Mouse (Mus musculus): Measurements from ENCODE around the gene Fat3. TPM values are rescaled to one million over a fixed set of nuclear protein-coding genes. Genes with fewer than 3 reads are reported as not detected.

Fat3 gene
- polyA plus RNA-seq, 1 experiment from 2014 or later, result 6.5 TPM

GRCm38 (mm10) chr9:16063447-16063846, 437.6 kb downstream of the Fat3 start:
- 76% methylated on average over 4 of the region's 4 CpGs for WGBS
- H3K4me1 ChIP-seq (replicated peaks), result no peaks in the 10 kb centered on the region
- DNase-seq (ENCODE audit: low spot score), result no peak

DNA sequence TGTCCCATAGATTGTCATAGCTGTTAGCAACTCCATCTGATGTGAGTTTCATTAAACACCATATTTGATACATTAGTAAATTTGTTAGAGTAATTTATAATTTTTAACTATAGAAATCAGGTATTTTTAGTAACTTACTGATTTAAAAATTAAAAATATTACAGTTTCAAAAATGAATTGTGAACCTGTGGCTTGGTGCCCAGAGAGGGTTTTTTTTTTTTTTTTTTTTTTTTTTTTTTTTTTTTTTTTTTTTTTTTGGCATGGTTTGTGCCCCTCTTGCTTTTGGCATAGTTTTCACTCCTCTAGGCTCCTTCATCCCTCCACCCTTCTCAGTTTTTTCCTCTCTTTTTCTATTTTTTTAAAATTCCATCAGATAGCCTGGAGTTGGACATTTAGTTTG, 438.6 kb downstream of the Fat3 start:
- Histone ChIP-seq H3K4me1 (replicated peaks) (no peaks in the 10 kb centered on the region), H3K4me3 (no peak overlapping the region), H3K9me3 (no peaks in the 10 kb centered on the region), H3K27me3 (ENCODE audit: insufficient read depth, poor library complexity, severe bottlenecking) (no peaks in the 10 kb centered on the region), H3K36me3 (no peaks in the 10 kb centered on the region), H3K27ac (no peak overlapping the region)
- DNase-seq (ENCODE audit: low spot score), result no peak

More at GRCm38 (mm10) chr9:16063447-16063846, 437.6 kb downstream of the Fat3 start:
- Histone ChIP-seq H3K27ac (no peak overlapping the region), H3K4me3 (no peak overlapping the region), H3K27me3 (ENCODE audit: insufficient read depth, poor library complexity, severe bottlenecking) (no peaks in the 10 kb centered on the region), H3K36me3 (no peaks in the 10 kb centered on the region), H3K9me3 (no peaks in the 10 kb centered on the region)

- 92% methylated on average over 2 of the region's 2 CpGs for WGBS
- Histone ChIP-seq H3K27ac (no peak overlapping the region), H3K36me3 (no peaks in the 10 kb centered on the region)
These were observed 454.4 kb downstream of the Fat3 start for GRCm38 (mm10) chr9:16046686-16047085.

DNA sequence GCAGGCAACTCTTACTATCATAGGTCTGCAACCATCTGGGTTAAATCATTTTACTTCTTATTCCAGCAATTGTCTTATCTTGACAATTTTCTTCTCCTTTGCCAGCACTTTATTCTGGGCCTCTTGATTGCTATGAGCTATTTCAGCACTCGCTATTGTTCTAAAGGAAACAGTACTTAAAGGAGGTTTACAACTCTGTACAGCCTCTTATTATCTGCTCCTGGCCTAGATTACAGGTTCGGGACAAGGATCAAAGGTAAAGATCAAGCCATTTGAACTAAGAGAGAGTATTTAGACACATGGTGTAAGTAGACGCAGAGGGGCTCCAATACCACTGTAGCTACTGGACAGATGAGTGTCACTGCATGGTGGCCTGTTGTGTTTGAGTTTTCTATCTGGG, 463.7 kb downstream of the Fat3 start:
- WGBS, result 81% methylated on average over 3 of the region's 3 CpGs

More at GRCm38 (mm10) chr9:16046686-16047085, 454.4 kb downstream of the Fat3 start:
- Histone ChIP-seq H3K9me3 (no peaks in the 10 kb centered on the region; the same call in 1 of the 2 replicates), H3K4me3 (no peak overlapping the region), H3K27me3 (ENCODE audit: insufficient read depth, poor library complexity, severe bottlenecking) (no peaks in the 10 kb centered on the region), H3K4me1 (replicated peaks) (no peaks in the 10 kb centered on the region)
- no peak for DNase-seq (ENCODE audit: low spot score)

GRCm38 (mm10) chr9:16036346-16036745, 464.7 kb downstream of the Fat3 start:
- Histone ChIP-seq H3K9me3 (no peaks in the 10 kb centered on the region), H3K36me3 (no peaks in the 10 kb centered on the region)
- DNase-seq (ENCODE audit: low spot score), result no peak

More for the DNA sequence above, 463.7 kb downstream of the Fat3 start:
- H3K4me1 ChIP-seq (replicated peaks), result no peaks in the 10 kb centered on the region
- DNase-seq (ENCODE audit: low spot score), result no peak
- H3K27me3 ChIP-seq (ENCODE audit: insufficient read depth, poor library complexity, severe bottlenecking), result no peaks in the 10 kb centered on the region
- H3K9me3 ChIP-seq, result no peaks in the 10 kb centered on the region; the same call in 1 of the 2 replicates
- H3K36me3 ChIP-seq, result no peaks in the 10 kb centered on the region
- no peak overlapping the region for H3K4me3 ChIP-seq
- H3K27ac ChIP-seq, result no peak overlapping the region

GRCm38 (mm10) chr9:16029715-16030285, 471.3 kb downstream of the Fat3 start:
- 81% methylated on average over 11 of the region's 11 CpGs for WGBS
- H3K27me3 ChIP-seq (ENCODE audit: insufficient read depth, poor library complexity, severe bottlenecking), result no peaks in the 10 kb centered on the region
- no peaks in the 10 kb centered on the region for H3K36me3 ChIP-seq
- H3K27ac ChIP-seq, result no peak overlapping the region
- no peaks in the 10 kb centered on the region for H3K4me1 ChIP-seq (replicated peaks)
- no peak for DNase-seq (ENCODE audit: low spot score)
- H3K9me3 ChIP-seq, result no peaks in the 10 kb centered on the region
- no peak overlapping the region for H3K4me3 ChIP-seq

More at GRCm38 (mm10) chr9:16036346-16036745, 464.7 kb downstream of the Fat3 start:
- no peak overlapping the region for H3K4me3 ChIP-seq
- H3K27me3 ChIP-seq (ENCODE audit: insufficient read depth, poor library complexity, severe bottlenecking), result no peaks in the 10 kb centered on the region
- H3K27ac ChIP-seq, result no peak overlapping the region
- H3K4me1 ChIP-seq (replicated peaks), result no peaks in the 10 kb centered on the region

DNA sequence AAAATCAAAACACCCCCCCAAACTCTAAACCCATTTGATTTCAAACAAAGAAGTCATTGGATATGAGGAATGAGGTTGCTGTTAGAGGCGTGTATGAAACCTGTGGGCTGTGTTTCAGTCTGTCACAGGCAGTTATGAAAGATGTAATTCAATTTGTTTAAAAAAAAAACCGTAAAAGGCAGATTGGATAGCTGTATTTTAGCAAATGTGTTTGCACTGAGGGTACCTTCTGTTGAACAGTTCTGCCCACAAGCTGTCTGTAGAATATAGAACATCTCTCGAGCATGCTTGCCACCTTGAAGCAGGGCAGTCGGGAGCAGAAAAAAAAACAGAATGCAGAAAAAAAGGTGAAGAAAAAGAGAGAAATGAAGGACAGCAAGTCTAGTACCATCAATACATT, 472.0 kb downstream of the Fat3 start:
- no peak overlapping the region for H3K27ac ChIP-seq
- no peak for DNase-seq (ENCODE audit: low spot score)
- H3K9me3 ChIP-seq, result no peaks in the 10 kb centered on the region
- WGBS, result 85% methylated on average over 4 of the region's 4 CpGs
- H3K4me1 ChIP-seq (replicated peaks), result no peaks in the 10 kb centered on the region
- no peak overlapping the region for H3K4me3 ChIP-seq
- H3K27me3 ChIP-seq (ENCODE audit: insufficient read depth, poor library complexity, severe bottlenecking), result no peaks in the 10 kb centered on the region
- H3K36me3 ChIP-seq, result no peaks in the 10 kb centered on the region

DNA sequence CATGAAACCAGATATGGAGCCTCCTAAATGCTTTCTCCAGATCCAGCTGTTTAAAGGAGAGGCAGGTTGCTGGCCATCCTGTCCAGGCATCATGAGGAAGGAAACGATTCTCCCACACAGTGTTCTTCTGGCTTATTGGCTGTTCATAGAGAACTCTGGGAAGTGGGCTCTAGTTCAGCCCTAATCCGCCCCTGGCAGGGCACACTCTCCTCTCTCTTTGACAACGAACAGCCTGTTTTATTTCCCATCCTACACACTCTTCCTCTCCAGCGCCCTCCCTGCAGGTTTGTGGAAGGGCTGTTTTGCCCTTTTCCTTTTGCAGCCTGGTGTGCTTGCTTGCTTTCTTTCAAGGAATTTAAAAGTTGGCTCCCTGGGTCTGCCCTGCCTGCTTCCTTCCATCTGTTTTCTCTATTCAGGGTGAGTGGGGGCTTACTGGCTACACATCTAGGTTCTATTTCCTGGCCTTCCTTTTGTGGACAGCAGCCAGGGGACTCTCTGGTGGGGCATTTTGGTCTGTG, 472.6 kb downstream of the Fat3 start:
- H3K27me3 ChIP-seq (ENCODE audit: insufficient read depth, poor library complexity, severe bottlenecking), result no peaks in the 10 kb centered on the region

GRCm38 (mm10) chr9:16026054-16026453, 475.0 kb downstream of the Fat3 start:
- no peak overlapping the region for H3K27ac ChIP-seq
- H3K9me3 ChIP-seq, result no peaks in the 10 kb centered on the region
- no peaks in the 10 kb centered on the region for H3K4me1 ChIP-seq (replicated peaks)
- no peaks in the 10 kb centered on the region for H3K27me3 ChIP-seq (ENCODE audit: insufficient read depth, poor library complexity, severe bottlenecking)
- DNase-seq (ENCODE audit: low spot score), result no peak
- no peak overlapping the region for H3K4me3 ChIP-seq
- no peaks in the 10 kb centered on the region for H3K36me3 ChIP-seq
- 78% methylated on average over 4 of the region's 4 CpGs for whole genome bisulfite sequencing

More for the DNA sequence above, 472.6 kb downstream of the Fat3 start:
- no peaks in the 10 kb centered on the region for H3K4me1 ChIP-seq (replicated peaks)
- H3K27ac ChIP-seq, result no peak overlapping the region
- no peak overlapping the region for H3K4me3 ChIP-seq
- H3K9me3 ChIP-seq, result no peaks in the 10 kb centered on the region
- H3K36me3 ChIP-seq, result no peaks in the 10 kb centered on the region
- 51% methylated on average over 4 of the region's 4 CpGs for WGBS
- DNase-seq (ENCODE audit: low spot score), result no peak

DNA sequence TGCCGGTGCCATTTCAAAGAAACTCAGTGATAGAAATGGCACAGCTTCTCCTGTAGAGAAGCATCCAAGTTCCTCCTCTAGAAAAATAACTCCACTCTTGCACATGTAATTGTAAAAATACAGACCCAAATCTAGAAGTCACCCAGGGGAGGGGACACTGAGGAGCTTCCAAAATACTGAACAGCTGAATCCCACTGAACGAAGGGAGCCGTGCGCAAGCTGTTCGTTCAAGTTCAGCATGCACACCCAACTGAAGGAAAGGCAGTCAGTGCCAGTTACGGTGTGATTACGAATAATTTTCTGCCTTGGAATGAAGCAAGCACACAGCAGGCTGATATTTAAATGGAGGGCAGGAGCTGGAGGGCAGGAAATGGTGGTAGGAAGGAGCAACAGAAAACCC, 476.4 kb downstream of the Fat3 start:
- no peaks in the 10 kb centered on the region for H3K27me3 ChIP-seq (ENCODE audit: insufficient read depth, poor library complexity, severe bottlenecking)
- 94% methylated on average over 7 of the region's 7 CpGs for WGBS
- DNase-seq (ENCODE audit: low spot score), result no peak
- no peaks in the 10 kb centered on the region for H3K9me3 ChIP-seq
- H3K4me3 ChIP-seq, result no peak overlapping the region
- H3K4me1 ChIP-seq (replicated peaks), result no peaks in the 10 kb centered on the region
- H3K27ac ChIP-seq, result no peak overlapping the region
- 0 out of 2 replicates have a peak, but pooled peaks cover 3% of the 10 kb centered on the region for H3K36me3 ChIP-seq

GRCm38 (mm10) chr9:16014115-16014514, 487.0 kb downstream of the Fat3 start:
- no peak for DNase-seq (ENCODE audit: low spot score)
- 29% methylated on average over 2 of the region's 2 CpGs for WGBS
- Histone ChIP-seq H3K36me3 (peaks cover 8% of the 10 kb centered on the region; the same call in 1 of the 2 replicates), H3K27me3 (ENCODE audit: insufficient read depth, poor library complexity, severe bottlenecking) (no peaks in the 10 kb centered on the region), H3K4me1 (replicated peaks) (0 out of 2 replicates have a peak, but pooled peaks cover 2% of the 10 kb centered on the region), H3K9me3 (peaks cover under 1% of the 10 kb centered on the region; the same call in 1 of the 2 replicates), H3K4me3 (no peak overlapping the region), H3K27ac (no peak overlapping the region)

GRCm38 (mm10) chr9:16011382-16011781, 489.7 kb downstream of the Fat3 start:
- DNase-seq (ENCODE audit: low spot score), result no peak
- Histone ChIP-seq H3K27me3 (ENCODE audit: insufficient read depth, poor library complexity, severe bottlenecking) (no peaks in the 10 kb centered on the region), H3K4me1 (replicated peaks) (0 out of 2 replicates have a peak, but pooled peaks cover 2% of the 10 kb centered on the region), H3K27ac (no peak overlapping the region), H3K4me3 (no peak overlapping the region), H3K36me3 (peaks cover 8% of the 10 kb centered on the region), H3K9me3 (peaks cover 2% of the 10 kb centered on the region; the same call in 1 of the 2 replicates)
- WGBS, result 93% methylated on average over 3 of the region's 3 CpGs

DNA sequence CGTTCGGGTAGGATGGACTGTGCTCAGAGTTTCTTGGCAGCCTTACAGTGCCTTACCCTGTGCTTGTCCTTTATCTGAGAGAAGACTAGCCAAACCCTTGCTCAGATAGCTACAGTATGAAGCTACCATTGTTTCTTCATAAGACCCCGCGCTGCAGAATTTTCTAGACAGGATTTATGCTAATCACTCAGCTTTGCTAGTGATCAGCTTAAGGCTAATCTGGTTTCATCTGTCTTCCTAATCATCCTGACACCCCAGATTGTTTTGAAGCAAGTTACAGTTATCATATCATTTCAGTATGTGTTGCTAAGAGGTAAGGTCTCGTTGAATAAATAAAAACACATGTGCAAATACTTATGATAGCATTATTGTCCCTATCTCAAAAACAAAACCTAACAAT, 493.6 kb downstream of the Fat3 start:
- H3K27ac ChIP-seq, result no peak overlapping the region
- no peak overlapping the region for H3K4me3 ChIP-seq
- peaks cover 2% of the 10 kb centered on the region; the same call in 1 of the 2 replicates for H3K9me3 ChIP-seq
- no peaks in the 10 kb centered on the region for H3K4me1 ChIP-seq (replicated peaks)
- H3K36me3 ChIP-seq, result peaks cover 25% of the 10 kb centered on the region
- WGBS, result 92% methylated on average over 5 of the region's 5 CpGs
- H3K27me3 ChIP-seq (ENCODE audit: insufficient read depth, poor library complexity, severe bottlenecking), result no peaks in the 10 kb centered on the region
- DNase-seq (ENCODE audit: low spot score), result no peak

All from hindbrain, embryonic 10.5 days (tissue).